Mouse (Mus musculus) spleen, adult 2 months (tissue): Measurements from ENCODE around the gene Serbp1.

Experiments used
- CTCF ChIP-seq: fragments of 200-500 bp; IDR thresholded peaks from 2 replicates; pipeline ENCODE4 v1.5.1; 2011; ENCODE audit warnings: mild to moderate bottlenecking, inconsistent platforms; ENCODE audit not compliant: insufficient read depth, insufficient read length, insufficient replicate concordance; ENCODE audit errors: extremely low read depth
- POLR2A ChIP-seq: fragments of 200-500 bp; IDR thresholded peaks from 2 replicates; pipeline ENCODE4 v1.6.1; 2011; ENCODE audit warnings: low read depth, low read length, inconsistent platforms

- TF ChIP-seq CTCF (no peak), POLR2A (no peak)
Observed at GRCm38 (mm10) chr6:67193591-67193990, 44.4 kb upstream of the Serbp1 start.
